Mouse (Mus musculus) embryonic facial prominence, embryonic 14.5 days (tissue): ENCODE results near the gene Nadsyn1. TPM values are rescaled to one million over a fixed set of nuclear protein-coding genes. Genes with fewer than 3 reads are reported as not detected.
A peak's percentile ranks its signal among the peaks of the same experiment; 100 is the strongest.

Source experiments
- ATAC-seq: fragments of 200-750 bp; cut with Nextera tagmentation; 2 replicates; pipeline ENCODE4 v1.8.0; 2017; ENCODE audit warnings: low read depth, moderate number of reproducible peaks, moderate TSS enrichment
- DNase-seq: peaks from one replicate; pipeline ENCODE4 v3.0.0-alpha.2; 2015; ENCODE audit warnings: low spot score
- H3K27ac ChIP-seq: fragments of 300-500 bp; sonication (generic); replicated peaks from 2 replicates; pipeline ENCODE4 v1.5.1; 2014; ENCODE audit warnings: low read depth, mild to moderate bottlenecking, low read length, moderate library complexity
- H3K27me3 ChIP-seq: fragments of 300-500 bp; sonication (generic); replicated peaks from 2 replicates; pipeline ENCODE4 v1.6.1; 2014; ENCODE audit warnings: low read length; ENCODE audit not compliant: control insufficient read depth, insufficient read depth
- H3K36me3 ChIP-seq: fragments of 300-500 bp; sonication (generic); 2 replicates; pipeline ENCODE4 v1.6.1; 2014; ENCODE audit warnings: low read length, mixed read lengths; ENCODE audit not compliant: control insufficient read depth, insufficient read depth
- H3K4me1 ChIP-seq: fragments of 300-500 bp; sonication (generic); 2 replicates; pipeline ENCODE4 v1.6.1; 2014; ENCODE audit warnings: antibody characterized with exemption, low read length; ENCODE audit not compliant: control insufficient read depth, insufficient read depth
- H3K4me2 ChIP-seq: fragments of 300-500 bp; sonication (generic); 2 replicates; pipeline ENCODE4 v1.6.1; 2014; ENCODE audit warnings: low read depth, mild to moderate bottlenecking, low read length, moderate library complexity, mixed read lengths
- H3K4me3 ChIP-seq: fragments of 300-500 bp; sonication (generic); 2 replicates; pipeline ENCODE4 v1.5.1; 2014; ENCODE audit warnings: low read depth, mild to moderate bottlenecking, low read length
- H3K9ac ChIP-seq: fragments of 300-500 bp; sonication (generic); 2 replicates; pipeline ENCODE4 v1.6.1; 2014; ENCODE audit warnings: low read depth, mild to moderate bottlenecking, low read length, moderate library complexity, mixed read lengths
- H3K9me3 ChIP-seq: fragments of 300-500 bp; sonication (generic); 2 replicates; pipeline ENCODE4 v1.6.1; 2016; ENCODE audit warnings: low read length; ENCODE audit not compliant: control insufficient read depth
- WGBS: fragments of 180-500 bp; shearing (Covaris S2); extraction: QIAGEN DNeasy Blood & Tissue Kit; methylation state at CpG from one replicate; pipeline ENCODE4 v1.1.7; 2014; 5-methylcytosine and 5-hydroxymethylcytosine counted together
- polyA plus RNA-seq: library from polyadenylated mRNA; unstranded; fragments of >200 nt; fragmentation: Nextera tagmentation; extraction: Ambion mirVana; gene quantifications from 2 replicates; pipeline ENCODE4 v1.2.1, GENCODE M21; 2014

Gene Nadsyn1
- 4.6 and 6.8 TPM in 2 replicates for polyA plus RNA-seq

DNA sequence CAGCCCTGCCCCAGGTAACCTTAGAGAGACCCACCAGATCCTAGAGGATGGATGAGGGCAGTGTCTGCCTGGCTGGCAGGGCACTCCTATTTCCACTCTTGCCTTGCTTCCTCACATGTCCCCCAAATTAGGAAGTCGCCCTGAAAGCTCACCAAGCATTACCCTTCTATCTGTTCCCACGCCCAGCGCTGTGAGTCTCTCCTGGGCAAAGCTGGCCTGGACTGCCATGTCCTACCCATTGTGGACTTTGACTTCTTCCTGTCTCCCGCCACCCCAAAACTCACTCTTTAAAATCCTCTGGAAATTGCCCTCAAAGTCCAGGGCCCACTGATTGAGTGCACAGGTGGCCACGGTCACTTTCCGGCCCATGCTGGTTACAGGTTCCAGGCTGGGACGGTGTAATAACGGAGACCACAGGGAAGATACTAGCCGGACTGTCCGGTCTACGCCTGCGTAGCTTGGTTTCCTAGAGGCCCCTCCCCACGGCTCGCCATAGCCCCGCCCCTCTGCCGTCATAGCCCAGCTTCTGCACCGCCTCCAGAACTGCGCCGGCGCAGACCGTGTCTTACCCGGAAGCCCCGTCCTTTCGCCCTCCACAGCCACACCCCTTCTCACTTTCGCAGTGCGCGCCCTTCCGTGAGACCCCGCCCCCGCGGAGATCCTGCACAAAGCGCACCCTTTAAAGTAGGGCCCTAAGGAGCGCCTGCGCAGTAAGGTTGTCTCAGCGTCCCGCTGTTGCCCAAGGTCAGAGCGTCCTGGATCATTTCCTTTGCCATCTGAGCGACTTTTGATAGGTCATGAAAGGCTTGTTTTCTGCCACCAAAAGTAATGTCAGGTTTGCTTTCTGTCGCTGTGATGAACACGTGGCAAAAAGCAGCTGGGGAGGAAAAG is at the start of gene Nadsyn1, which contains the start of gene Dhcr7:
TSS of gene Nadsyn1 (minus strand) at position 475 of the 891 bp plus-strand sequence.
TSS of gene Dhcr7 (plus strand) at position 771 of the 891 bp plus-strand sequence.
- DNase-seq (peak; percentile 99), ATAC-seq (peak; percentile 98)
- Histone ChIP-seq H3K4me1 (peaks cover 10% of the 10 kb centered on the region), H3K27me3 (no peaks in the 10 kb centered on the region), H3K4me3 (peak within 1 kb of the TSS; percentile 62), H3K9ac (peak within 1 kb of the TSS; percentile 77), H3K27ac (peak within 1 kb of the TSS; percentile 83), H3K36me3 (0 out of 2 replicates have a peak, but pooled peaks cover 10% of the 10 kb centered on the region), H3K4me2 (peak within 1 kb of the TSS; percentile 74), H3K9me3 (no peaks in the 10 kb centered on the region)
- under 1% methylated on average over 40 of the region's 40 CpGs for WGBS

DNA sequence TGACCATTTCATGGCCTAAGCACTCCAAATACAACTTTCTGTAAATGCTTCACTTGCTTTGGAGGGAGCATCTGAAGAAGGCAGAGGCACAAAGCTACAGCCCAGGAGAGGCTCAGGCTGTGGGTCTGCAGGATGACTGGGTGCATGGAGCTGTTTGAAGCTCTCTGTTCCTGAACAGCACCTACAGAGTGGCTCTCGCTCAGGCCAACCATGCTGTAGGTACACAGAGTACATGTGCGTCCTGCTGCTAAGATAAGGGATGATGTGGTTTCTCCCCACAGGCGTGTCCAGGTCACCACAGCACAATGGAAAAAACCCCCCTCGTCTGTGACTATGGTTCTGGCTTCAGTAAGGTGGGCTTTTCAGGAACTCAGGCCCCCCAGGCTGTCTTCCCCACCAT is 46.2 kb upstream of the Nadsyn1 start:
- H3K4me3 ChIP-seq, result no peak overlapping the region
- DNase-seq, result no peak
- H3K9ac ChIP-seq, result no peak overlapping the region
- H3K36me3 ChIP-seq, result no peaks in the 10 kb centered on the region
- no peaks in the 10 kb centered on the region for H3K27me3 ChIP-seq
- H3K4me2 ChIP-seq, result no peak overlapping the region
- H3K4me1 ChIP-seq, result no peaks in the 10 kb centered on the region
- H3K27ac ChIP-seq, result no peak overlapping the region
- ATAC-seq, result no peak
- 93% methylated on average over 4 of the region's 4 CpGs for WGBS
- peaks cover 3% of the 10 kb centered on the region; the same call in 1 of the 2 replicates for H3K9me3 ChIP-seq

DNA sequence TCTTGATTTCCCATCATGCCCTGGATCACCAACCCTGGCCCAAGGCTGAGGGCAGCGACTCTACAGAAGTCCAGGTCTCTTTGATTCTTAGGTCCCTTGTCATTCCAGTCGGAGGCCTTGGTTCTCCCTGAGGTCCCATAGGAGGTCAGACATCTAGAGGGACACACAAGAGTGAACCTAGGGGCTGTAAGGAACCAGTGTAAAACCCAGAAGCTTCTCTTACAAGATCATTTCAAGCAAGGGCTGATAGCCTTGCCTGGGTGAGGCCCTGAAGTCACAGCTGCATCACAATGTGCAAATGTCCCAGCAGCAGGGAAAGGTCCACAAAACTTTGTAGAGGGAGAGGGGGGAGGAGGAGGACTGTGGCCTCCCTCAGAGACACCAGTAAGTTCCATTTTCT is 43.9 kb upstream of the Nadsyn1 start, which contains the start of gene Gm498:
TSS of gene Gm498 (plus strand) at position 301 of the 400 bp plus-strand sequence.
- Histone ChIP-seq H3K9ac (no peak within 1 kb of the TSS), H3K9me3 (no peaks in the 10 kb centered on the region), H3K27me3 (no peaks in the 10 kb centered on the region), H3K4me2 (no peak within 1 kb of the TSS), H3K4me3 (no peak within 1 kb of the TSS), H3K36me3 (no peaks in the 10 kb centered on the region), H3K27ac (no peak within 1 kb of the TSS), H3K4me1 (no peaks in the 10 kb centered on the region)
- no peak for ATAC-seq
- 74% methylated on average over 2 of the region's 2 CpGs for WGBS
- DNase-seq, result no peak

DNA sequence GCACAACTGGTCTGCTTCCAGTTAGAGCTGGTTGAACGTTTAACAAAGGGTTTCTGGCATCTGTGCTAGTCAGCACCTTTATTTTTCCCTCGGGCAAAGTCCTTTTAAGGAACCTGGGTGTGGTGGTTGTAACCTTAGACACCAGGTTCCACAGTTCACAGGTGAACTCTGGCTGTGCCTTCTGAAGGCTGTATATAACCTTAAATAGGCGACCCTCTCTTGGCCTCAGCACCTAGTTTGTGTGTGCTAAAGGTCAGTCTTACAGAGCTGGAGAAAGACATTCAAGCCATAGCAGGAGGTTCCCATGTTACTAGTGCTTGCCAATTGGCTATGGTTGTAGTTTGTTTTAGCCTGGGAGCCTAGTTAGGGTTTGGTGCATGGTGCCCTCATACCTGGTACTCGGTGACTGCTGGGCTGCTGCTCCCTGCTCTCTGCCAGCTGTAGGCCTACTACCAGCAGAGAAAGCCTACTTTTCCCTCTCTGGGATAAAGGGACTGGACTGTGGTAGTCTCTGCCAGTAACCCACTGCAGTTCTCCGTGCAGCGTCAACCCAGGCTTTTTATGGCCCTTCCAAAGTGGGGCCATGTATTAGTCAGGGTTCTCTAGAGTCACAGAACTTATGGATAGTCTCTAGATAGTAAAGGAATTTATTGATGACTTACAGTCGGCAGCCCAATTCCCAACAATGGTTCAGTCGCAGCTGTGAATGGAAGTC is 26.3 kb upstream of the Nadsyn1 start:
- Histone ChIP-seq H3K9me3 (no peaks in the 10 kb centered on the region), H3K4me3 (no peak overlapping the region), H3K9ac (no peak overlapping the region), H3K36me3 (peaks cover 49% of the 10 kb centered on the region), H3K27ac (no peak overlapping the region), H3K4me2 (no peak overlapping the region), H3K4me1 (no peaks in the 10 kb centered on the region), H3K27me3 (no peaks in the 10 kb centered on the region)
- no peak for DNase-seq
- no peak for ATAC-seq
- WGBS, result 88% methylated on average over 6 of the region's 8 CpGs

DNA sequence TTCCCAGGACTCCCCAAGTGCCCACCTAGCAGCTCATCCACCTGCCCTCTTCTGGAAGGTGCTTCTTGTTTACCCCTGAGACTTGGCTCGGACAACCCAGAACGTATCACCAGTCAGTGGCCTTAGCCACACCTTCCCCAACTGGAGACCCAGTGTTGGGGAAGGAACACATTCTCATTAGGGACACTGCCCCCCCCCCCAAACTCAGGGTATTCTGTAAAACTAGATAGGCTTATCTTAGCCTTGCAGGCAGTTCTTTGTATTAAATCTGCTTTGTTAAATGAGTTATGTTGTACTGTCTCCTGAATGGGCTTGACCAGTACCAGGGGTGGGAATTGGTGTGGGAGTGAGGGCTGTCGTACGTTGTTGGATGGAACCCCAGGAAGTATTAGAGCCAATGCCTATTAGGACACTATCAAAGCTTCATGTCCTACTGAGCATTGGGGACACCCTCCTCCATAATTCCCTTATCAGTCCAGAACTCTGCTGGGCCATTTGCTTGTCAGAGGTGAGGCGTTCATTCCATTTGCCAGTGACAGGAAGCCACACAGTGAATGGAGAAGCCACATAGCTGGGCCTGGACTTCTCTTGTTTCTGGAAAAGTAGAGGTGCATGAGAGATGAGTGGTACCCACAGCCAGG is 25.6 kb upstream of the Nadsyn1 start:
- no peaks in the 10 kb centered on the region for H3K27me3 ChIP-seq
- DNase-seq, result no peak
- no peak overlapping the region for H3K4me3 ChIP-seq
- no peak overlapping the region for H3K9ac ChIP-seq
- no peak for ATAC-seq
- H3K4me1 ChIP-seq, result no peaks in the 10 kb centered on the region
- WGBS, result 94% methylated on average over 5 of the region's 5 CpGs
- H3K9me3 ChIP-seq, result no peaks in the 10 kb centered on the region
- peaks cover 55% of the 10 kb centered on the region for H3K36me3 ChIP-seq
- H3K4me2 ChIP-seq, result no peak overlapping the region
- no peak overlapping the region for H3K27ac ChIP-seq

DNA sequence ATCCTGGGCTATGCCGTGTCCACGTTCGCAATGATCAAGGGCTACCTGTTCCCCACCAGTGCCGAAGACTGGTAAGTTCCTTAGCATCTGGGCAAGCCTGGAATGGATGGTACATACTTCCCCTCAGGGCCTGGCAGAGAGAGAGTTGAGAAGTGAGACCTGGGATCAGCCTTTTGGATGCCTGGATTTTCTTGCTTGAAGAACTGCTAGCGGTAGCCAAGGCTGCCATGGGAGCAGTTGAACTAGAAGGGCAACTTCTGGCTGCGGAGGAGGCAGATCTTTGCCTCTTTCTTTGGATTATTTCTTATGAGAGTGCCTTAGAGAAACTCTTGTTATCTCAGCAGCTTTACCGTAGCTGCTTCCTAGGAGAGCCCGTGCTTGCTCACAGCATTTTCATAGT is 18.7 kb upstream of the Nadsyn1 start:
- no peak for DNase-seq
- no peak overlapping the region for H3K4me2 ChIP-seq
- H3K4me3 ChIP-seq, result no peak overlapping the region
- H3K9me3 ChIP-seq, result no peaks in the 10 kb centered on the region
- no peak for ATAC-seq
- H3K36me3 ChIP-seq, result peaks cover 87% of the 10 kb centered on the region
- WGBS, result 96% methylated on average over 8 of the region's 8 CpGs
- H3K27ac ChIP-seq, result no peak overlapping the region
- H3K4me1 ChIP-seq, result no peaks in the 10 kb centered on the region
- H3K27me3 ChIP-seq, result no peaks in the 10 kb centered on the region
- no peak overlapping the region for H3K9ac ChIP-seq

DNA sequence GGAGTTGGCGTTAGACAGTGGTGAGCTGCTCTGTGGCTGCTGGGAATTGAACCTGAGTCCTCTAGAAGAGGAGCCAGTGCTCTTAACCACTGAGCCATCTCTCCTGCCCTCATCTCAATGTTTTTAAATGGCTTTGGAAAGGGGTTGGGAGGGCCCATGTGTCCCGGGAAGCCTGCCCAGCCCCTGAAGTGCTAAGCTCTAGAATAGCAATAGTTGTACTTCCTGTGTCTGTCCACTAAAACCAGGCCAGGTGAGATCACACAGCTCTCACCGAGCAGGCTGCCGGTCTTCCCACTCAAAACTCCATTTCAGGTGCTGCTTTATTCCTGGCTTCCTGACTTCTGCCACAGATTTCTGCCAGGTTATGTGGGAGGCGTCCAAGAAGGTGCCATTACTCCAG is 17.5 kb upstream of the Nadsyn1 start:
- Histone ChIP-seq H3K4me1 (no peaks in the 10 kb centered on the region), H3K9me3 (no peaks in the 10 kb centered on the region), H3K36me3 (peaks cover 76% of the 10 kb centered on the region), H3K9ac (no peak overlapping the region), H3K27ac (no peak overlapping the region), H3K4me2 (no peak overlapping the region), H3K27me3 (no peaks in the 10 kb centered on the region), H3K4me3 (no peak overlapping the region)
- 89% methylated on average over 5 of the region's 5 CpGs for WGBS
- ATAC-seq (no peak), DNase-seq (no peak)

DNA sequence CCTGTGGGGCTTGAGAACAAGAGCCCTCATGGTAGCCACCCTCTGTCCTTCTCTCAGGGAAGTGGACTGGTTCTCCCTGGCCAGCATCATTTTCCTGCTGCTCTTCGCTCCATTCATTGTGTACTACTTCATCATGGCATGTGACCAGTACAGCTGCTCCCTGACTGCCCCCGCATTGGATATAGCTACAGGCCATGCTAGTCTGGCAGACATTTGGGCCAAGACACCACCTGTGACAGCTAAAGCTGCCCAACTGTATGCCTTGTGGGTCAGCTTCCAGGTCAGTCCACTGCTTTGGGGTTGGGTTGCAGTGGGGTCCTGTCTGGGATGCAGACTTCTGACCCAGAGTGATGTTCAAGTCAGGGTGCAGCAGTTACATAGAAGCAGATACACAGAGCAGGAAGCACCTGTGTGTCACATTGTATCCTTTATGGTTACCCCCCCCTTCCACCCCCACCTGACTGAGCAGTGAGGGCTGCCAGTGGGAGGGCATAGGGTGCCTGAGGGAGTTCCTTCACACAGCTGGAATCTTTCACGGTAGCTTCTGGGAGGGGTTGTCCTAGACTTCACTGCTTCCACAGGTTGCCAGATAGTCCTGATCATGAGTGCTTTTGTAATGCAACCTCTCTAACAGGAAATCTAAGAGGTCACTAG is 15.2 kb upstream of the Nadsyn1 start:
- Histone ChIP-seq H3K9ac (no peak overlapping the region), H3K27me3 (no peaks in the 10 kb centered on the region), H3K4me1 (0 out of 2 replicates have a peak, but pooled peaks cover 3% of the 10 kb centered on the region), H3K4me2 (no peak overlapping the region), H3K9me3 (no peaks in the 10 kb centered on the region), H3K4me3 (no peak overlapping the region), H3K36me3 (peaks cover 57% of the 10 kb centered on the region), H3K27ac (no peak overlapping the region)
- DNase-seq, result no peak
- no peak for ATAC-seq
- 72% methylated on average over 3 of the region's 3 CpGs for WGBS
